Mouse (Mus musculus) colon, adult 2 months (tissue): ENCODE measurements around the gene Nob1. TPM values are rescaled to one million over a fixed set of nuclear protein-coding genes. Genes with fewer than 3 reads are reported as not detected.

ENCODE experiments used
- polyA plus RNA-seq: library from polyadenylated mRNA; depleted of rRNA; stranded (reverse); fragments of >200 nt; gene quantifications from 2 replicates; pipeline ENCODE4 v1.2.3, GENCODE M21; 2012; rRNA removed

Gene Nob1
- 16.0 and 20.9 TPM in 2 replicates for polyA plus RNA-seq

GRCm38 (mm10) chr8:107424597-107425229, at the start of gene Nob1:
TSS of gene Nob1 (minus strand) at chr8:107425051.

DNA sequence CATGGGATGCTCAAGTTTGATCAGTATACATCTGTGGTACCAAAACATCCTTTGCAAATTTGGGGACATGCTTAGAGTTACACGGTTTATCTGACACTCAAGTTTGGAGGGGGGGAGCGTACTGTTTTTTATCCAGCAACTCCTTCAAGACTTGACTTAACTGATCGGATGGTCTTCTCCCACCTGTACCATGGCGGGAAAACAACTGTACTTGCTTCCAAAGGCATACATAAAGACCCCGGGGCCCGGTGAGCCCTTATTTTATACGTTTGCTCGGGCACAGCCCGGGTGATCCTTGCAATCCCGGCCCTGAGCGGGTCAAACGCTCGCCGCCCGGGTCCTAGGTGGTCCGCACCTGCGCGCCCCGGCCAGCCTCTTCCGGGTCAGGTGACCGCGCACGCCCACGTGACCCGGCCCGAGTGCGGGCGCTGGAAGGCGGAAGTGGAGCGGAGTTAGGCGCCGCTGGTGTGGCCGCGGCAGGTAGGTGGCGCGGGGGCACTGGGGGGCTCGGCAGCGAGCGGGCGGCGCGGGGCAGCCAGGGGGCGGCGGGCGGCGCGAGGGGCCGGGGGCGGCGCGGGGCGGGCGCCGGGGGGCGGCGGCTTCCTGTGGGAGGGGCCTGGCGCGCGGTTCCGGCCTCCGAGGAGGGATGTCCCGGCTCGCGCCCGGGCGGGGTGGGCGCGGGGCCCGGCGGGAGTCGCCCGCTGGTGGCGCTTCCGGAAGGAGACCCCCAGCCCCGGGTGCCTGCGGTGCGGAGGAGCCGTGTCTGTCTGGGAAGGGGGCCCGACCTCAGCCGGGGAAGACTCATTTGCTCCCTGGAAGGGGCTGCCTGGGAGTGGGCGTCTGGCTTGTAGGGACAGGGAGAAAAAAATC, 11.3 kb upstream of the Nob1 start, which contains the start of gene Wwp2:
Wwp2 (plus strand) TSS at position 404 of the 870 bp plus-strand sequence.

GRCm38 (mm10) chr8:107403038-107403781, 21.6 kb downstream of the Nob1 start, which contains the start of gene Nqo1:
TSS of gene Nqo1 (minus strand) at chr8:107403206.

Other genes with a start within 250 kb of the Nob1 start
- gene Nfat5, start 131.6 kb downstream of the Nob1 start, polyA plus RNA-seq: 8.4 and 8.9 TPM in 2 replicates
- 16.4 and 16.5 TPM in 2 replicates for gene Nqo1, start 21.8 kb downstream of the Nob1 start, polyA plus RNA-seq
- gene Wwp2, start 11.3 kb upstream of the Nob1 start, polyA plus RNA-seq: 75.7 and 80.5 TPM in 2 replicates
- gene Psmd7, start 163.4 kb upstream of the Nob1 start, polyA plus RNA-seq: 34.6 and 39.3 TPM in 2 replicates